Mouse (Mus musculus) heart, adult 2 months (tissue): ENCODE results near the gene Zfp281.

ENCODE experiments used
- CTCF ChIP-seq: fragments of 200-600 bp; IDR thresholded peaks from 2 replicates; pipeline ENCODE4 v1.8.1; 2022; ENCODE audit warnings: antibody characterized with exemption, mild to moderate bottlenecking, moderate library complexity
- EP300 ChIP-seq: fragments of 200-500 bp; IDR thresholded peaks from 2 replicates; pipeline ENCODE4 v1.6.1; 2011; ENCODE audit warnings: low read depth, low read length, control low read depth; ENCODE audit not compliant: insufficient read depth

- TF ChIP-seq CTCF = no peak
- no peak for TF ChIP-seq EP300
These were observed 7.4 kb upstream of the Zfp281 start for GRCm38 (mm10) chr1:136617163-136617788.
